Mouse (Mus musculus): Measurements from ENCODE around the gene Dlgap4. TPM values are rescaled to one million over a fixed set of nuclear protein-coding genes. Genes with fewer than 3 reads are reported as not detected.

The Dlgap4 gene
- total and polyA plus RNA-seq, 3 experiments, result 12.4 to 38.5 (median 12.7) TPM

DNA sequence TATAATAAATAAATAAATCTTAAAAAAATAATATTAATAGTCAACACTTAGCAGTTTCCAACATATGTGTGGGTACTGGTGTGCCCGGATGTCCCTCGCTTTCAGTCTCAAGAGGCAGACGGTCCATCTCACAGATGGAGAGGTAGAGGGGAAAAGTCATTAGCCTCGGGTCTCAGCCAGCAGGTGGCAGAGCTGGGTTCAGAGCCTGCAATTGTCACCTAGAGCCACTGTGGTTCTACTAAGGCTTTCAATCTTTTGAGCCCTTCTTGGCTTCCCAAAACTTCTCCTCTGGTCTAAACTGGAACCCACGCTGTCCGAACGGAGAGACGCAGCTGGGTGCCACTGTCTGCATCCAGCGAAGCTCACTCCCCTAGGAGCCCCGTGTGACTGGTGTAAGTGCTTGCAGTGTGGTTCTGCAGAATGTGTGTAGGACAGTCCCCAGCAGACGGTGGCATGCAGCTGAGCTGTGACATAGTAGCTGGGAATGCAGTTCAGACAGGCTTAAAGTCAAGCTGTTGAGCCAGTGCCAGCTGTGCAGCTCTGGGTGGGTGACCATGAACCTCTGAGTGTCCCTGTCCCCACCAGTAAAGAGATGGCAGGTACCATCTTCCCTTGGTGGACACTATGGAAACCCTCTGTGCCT, 29.2 kb upstream of the Dlgap4 start:
- no peaks in the 10 kb centered on the region for H3K9me3 ChIP-seq (replicated peaks; ENCODE audit: low read length)
- no peaks in the 10 kb centered on the region for H3K79me2 ChIP-seq (replicated peaks; ENCODE audit: control insufficient read depth, extremely low read depth, insufficient read depth, poor library complexity, severe bottlenecking)
- peak; percentile 35 for DNase-seq (ENCODE audit: extremely low read depth)
- dilution Hi-C loops (cut with MboI; ENCODE audit: extremely low pct_ligation_motif_present, extremely low pct_unique_long_range_greater_than_20kb, low sequenced_read_pairs), result no loop called here
- H3K36me3 ChIP-seq (replicated peaks in 1 of 2; ENCODE audit: control insufficient read depth in 1 of 2, insufficient read depth in 1 of 2, low read length in 1 of 2), result no peaks in the 10 kb centered on the region
- H3K9ac ChIP-seq (ENCODE audit: insufficient read depth, low read depth), result no peak overlapping the region
- no peak overlapping the region for H3K4me2 ChIP-seq (ENCODE audit: insufficient read depth, low read depth, poor library complexity, severe bottlenecking)
- H3K27ac ChIP-seq (ENCODE audit: insufficient read depth, low read depth), result no peak overlapping the region
- in situ Hi-C loops (cut with MboI; ENCODE audit: low pct_ligation_motif_present, low pct_unique_long_range_greater_than_20kb, low sequenced_read_pairs), result loop anchor here (25.0 kb wide), 1 partner anchor 103 kb away; no protein-coding TSS in a partner anchor
- no peaks in the 10 kb centered on the region for H3K4me1 ChIP-seq (ENCODE audit: control insufficient read depth in 1 of 2, insufficient read depth in 2 of 2)
- H3K4me3 ChIP-seq (replicated peaks in 1 of 3; ENCODE audit: low read depth in 2 of 3, low read length in 2 of 3, poor library complexity in 1 of 3), result no peak overlapping the region
- peaks cover 60% of the 10 kb centered on the region for H3K27me3 ChIP-seq (replicated peaks)
- TF ChIP-seq SMC3 (IDR thresholded peaks at IDR 0.05; ENCODE audit: low read depth, low read length), result peak; percentile 88
- no peak for TF ChIP-seq BHLHE40 (IDR thresholded peaks at IDR 0.05; ENCODE audit: low read depth, low read length)
- TF ChIP-seq CTCF (conservative IDR thresholded peaks at IDR 0.05 in 1 of 2, IDR thresholded peaks at IDR 0.05 in 1 of 2; ENCODE audit: low read depth in 2 of 2, low read length in 2 of 2), result peak in 1 of 2 experiments; percentile 78; a peak in 3 of 4 replicates
- peak; percentile 51 for TF ChIP-seq RAD21 (IDR thresholded peaks at IDR 0.05; ENCODE audit: low read depth, low read length)
- TF ChIP-seq POLR2A (IDR thresholded peaks at IDR 0.05; ENCODE audit: low read depth, low read length), result no peak

DNA sequence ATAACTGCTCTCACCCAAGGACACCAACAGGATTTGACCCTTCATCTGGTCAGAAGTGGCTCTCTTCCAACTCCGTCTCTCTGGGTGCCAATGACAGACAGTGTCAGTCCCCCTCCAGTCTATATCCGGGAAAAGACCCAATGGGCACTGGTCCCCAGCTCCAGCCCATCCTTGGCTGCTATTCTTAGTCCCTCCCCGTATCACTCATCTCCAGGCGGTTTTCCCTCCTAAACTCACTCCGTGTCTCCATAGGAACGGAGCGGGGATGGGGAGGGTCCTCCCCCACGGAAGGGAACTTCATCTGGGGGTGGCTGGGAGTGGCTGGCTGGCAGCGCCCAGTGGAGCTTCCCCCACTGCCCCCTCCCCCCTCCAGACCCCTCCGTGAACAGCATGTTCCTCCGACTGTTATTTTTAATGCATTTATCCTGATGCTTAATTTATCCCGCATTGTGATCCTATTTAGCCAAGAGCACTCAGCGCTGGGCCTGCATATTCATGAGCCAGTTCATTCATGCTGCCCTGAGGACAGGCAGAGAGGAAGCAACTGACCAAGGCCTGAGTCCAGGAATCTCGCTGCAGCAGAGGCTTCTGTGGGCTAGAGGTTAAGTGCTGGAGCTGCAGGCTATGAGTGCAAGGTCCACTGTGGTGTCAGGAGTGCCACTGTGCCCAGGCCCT, 28.6 kb upstream of the Dlgap4 start:
- Histone ChIP-seq H3K27ac (ENCODE audit: insufficient read depth, low read depth) (no peak overlapping the region), H3K79me2 (replicated peaks; ENCODE audit: control insufficient read depth, extremely low read depth, insufficient read depth, poor library complexity, severe bottlenecking) (no peaks in the 10 kb centered on the region), H3K4me3 (replicated peaks in 1 of 3; ENCODE audit: low read depth in 2 of 3, low read length in 2 of 3, poor library complexity in 1 of 3) (no peak overlapping the region), H3K9me3 (replicated peaks; ENCODE audit: low read length) (no peaks in the 10 kb centered on the region), H3K4me2 (ENCODE audit: insufficient read depth, low read depth, poor library complexity, severe bottlenecking) (no peak overlapping the region), H3K9ac (ENCODE audit: insufficient read depth, low read depth) (no peak overlapping the region), H3K36me3 (replicated peaks in 1 of 2; ENCODE audit: control insufficient read depth in 1 of 2, insufficient read depth in 1 of 2, low read length in 1 of 2) (no peaks in the 10 kb centered on the region), H3K4me1 (ENCODE audit: control insufficient read depth in 1 of 2, insufficient read depth in 2 of 2) (no peaks in the 10 kb centered on the region), H3K27me3 (replicated peaks) (peaks cover 58% of the 10 kb centered on the region)
- dilution Hi-C loops (cut with MboI; ENCODE audit: extremely low pct_ligation_motif_present, extremely low pct_unique_long_range_greater_than_20kb, low sequenced_read_pairs), result no loop called here
- no peak for DNase-seq (ENCODE audit: extremely low read depth)
- in situ Hi-C loops (cut with MboI; ENCODE audit: low pct_ligation_motif_present, low pct_unique_long_range_greater_than_20kb, low sequenced_read_pairs), result loop anchor here (25.0 kb wide), 1 partner anchor 102 kb away; no protein-coding TSS in a partner anchor
- TF ChIP-seq RCOR1 (conservative IDR thresholded peaks at IDR 0.05; ENCODE audit: low read depth, low read length) (no peak), MAZ (IDR thresholded peaks at IDR 0.05; ENCODE audit: low read depth, low read length) (no peak), ELF1 (IDR thresholded peaks at IDR 0.05; ENCODE audit: low read depth, low read length) (no peak), ETS1 (conservative IDR thresholded peaks at IDR 0.05; ENCODE audit: low read depth, low read length) (no peak), POLR2A (IDR thresholded peaks at IDR 0.05; ENCODE audit: low read depth, low read length) (no peak), MAX (IDR thresholded peaks at IDR 0.05; ENCODE audit: low read length) (no peak), ZC3H11A (IDR thresholded peaks at IDR 0.05; ENCODE audit: low read depth, low read length) (no peak), USF1 (IDR thresholded peaks at IDR 0.05; ENCODE audit: low read depth, low read length) (no peak)
